Mouse (Mus musculus): ENCODE measurements around the gene Fsip1.
A peak's percentile ranks its signal among the peaks of the same experiment; 100 is the strongest.

Fsip1 gene

GRCm38 (mm10) chr2:118248966-118249365, 7.8 kb downstream of the Fsip1 start:
- DNase-seq = no peak

GRCm38 (mm10) chr2:118248016-118248415, 8.8 kb downstream of the Fsip1 start:
- no peak for DNase-seq

GRCm38 (mm10) chr2:118245914-118246313, 10.9 kb downstream of the Fsip1 start:
- peak; percentile 53 to 59 for DNase-seq

- no peak for DNase-seq
Observed at GRCm38 (mm10) chr2:118236196-118236595, 20.6 kb downstream of the Fsip1 start.

- no peak for DNase-seq
Observed at GRCm38 (mm10) chr2:118235614-118236013, 21.2 kb downstream of the Fsip1 start.

- DNase-seq = no peak
Observed at GRCm38 (mm10) chr2:118230544-118230943, 26.2 kb downstream of the Fsip1 start.

GRCm38 (mm10) chr2:118228486-118229079, 28.2 kb downstream of the Fsip1 start:
- no peak for DNase-seq

GRCm38 (mm10) chr2:118225316-118226041, 31.3 kb downstream of the Fsip1 start:
- no peak for DNase-seq

GRCm38 (mm10) chr2:118217993-118218595, 38.7 kb downstream of the Fsip1 start:
- no peak for DNase-seq

GRCm38 (mm10) chr2:118209712-118210111, 47.1 kb downstream of the Fsip1 start:
- no peak for DNase-seq

- no peak for DNase-seq
Observed at GRCm38 (mm10) chr2:118208651-118209050, 48.1 kb downstream of the Fsip1 start.

- DNase-seq = no peak
Observed at GRCm38 (mm10) chr2:118205991-118206585, 50.7 kb downstream of the Fsip1 start.

- DNase-seq = no peak
Observed at GRCm38 (mm10) chr2:118204646-118205045, 52.1 kb downstream of the Fsip1 start.

GRCm38 (mm10) chr2:118203739-118204461, 52.9 kb downstream of the Fsip1 start:
- DNase-seq = no peak

GRCm38 (mm10) chr2:118202934-118203333, 53.8 kb downstream of the Fsip1 start:
- no peak for DNase-seq

GRCm38 (mm10) chr2:118201983-118202382, 54.8 kb downstream of the Fsip1 start:
- DNase-seq = no peak

- peak; percentile 54 to 60 for DNase-seq
Observed at GRCm38 (mm10) chr2:118199867-118200266, 56.9 kb downstream of the Fsip1 start.

GRCm38 (mm10) chr2:118196966-118197365, 59.8 kb downstream of the Fsip1 start:
- DNase-seq = peak in 1 of 2 experiments; percentile 4

GRCm38 (mm10) chr2:118182136-118182535, 74.6 kb downstream of the Fsip1 start:
- DNase-seq = no peak

GRCm38 (mm10) chr2:118179873-118180585, 76.7 kb downstream of the Fsip1 start:
- DNase-seq = no peak

- DNase-seq = no peak
Observed at GRCm38 (mm10) chr2:118179472-118179871, 77.3 kb downstream of the Fsip1 start.
